Mouse (Mus musculus): ENCODE data around the gene 9930022D16Rik. TPM values are rescaled to one million over a fixed set of nuclear protein-coding genes. Genes with fewer than 3 reads are reported as not detected.

The 9930022D16Rik gene
- total and polyA plus RNA-seq, 2 experiments from 2014 or later = not detected

DNA sequence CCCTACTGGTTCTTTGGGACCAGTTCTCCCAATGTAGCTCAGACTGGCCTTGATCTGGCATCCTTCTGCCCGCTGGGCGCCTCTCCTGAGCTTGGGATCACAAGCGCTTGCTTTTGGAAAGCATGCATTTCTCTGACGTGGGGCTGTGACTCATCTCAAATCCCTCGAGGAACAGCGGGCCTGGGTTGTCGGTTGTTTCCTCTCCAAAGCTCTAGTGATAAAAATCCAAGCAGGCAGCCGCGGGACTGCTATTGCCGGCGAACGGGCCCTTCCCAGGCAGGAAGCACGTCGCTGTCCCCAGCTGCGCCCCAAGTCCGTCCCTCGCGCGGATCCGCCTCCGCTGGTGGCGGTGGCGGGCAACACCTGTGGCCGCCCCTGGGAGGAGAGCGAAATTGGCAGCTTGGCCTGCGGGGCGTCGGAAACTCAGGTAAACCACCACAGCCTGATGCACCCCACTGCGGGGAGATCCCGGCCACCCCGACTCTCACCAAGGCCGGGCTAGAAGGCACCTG is 26.2 kb downstream of the 9930022D16Rik start:
- DNase-seq = peak; percentile 75

DNA sequence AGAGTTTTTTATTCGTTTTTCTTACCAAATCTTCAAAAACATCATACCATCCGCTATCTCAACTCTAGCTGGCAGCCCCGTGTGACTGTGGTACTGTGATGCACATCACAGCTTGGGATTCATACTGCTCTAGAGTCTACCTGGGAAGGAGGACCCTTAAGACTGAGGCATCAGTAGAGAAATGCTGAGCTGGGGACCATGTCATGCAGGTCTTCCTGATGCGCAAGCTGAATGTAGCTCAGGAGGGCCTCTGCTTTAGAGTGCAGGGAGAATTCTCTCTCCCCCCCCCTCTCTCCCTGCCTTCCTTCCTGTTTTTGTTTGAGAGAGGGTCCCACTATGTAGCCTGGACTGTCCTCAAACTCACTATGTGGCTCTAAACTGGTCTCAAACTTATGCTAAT is 26.9 kb downstream of the 9930022D16Rik start:
- ATAC-seq (no peak), DNase-seq (no peak)
- H3K27ac ChIP-seq (ENCODE audit: low read depth, low read length) = no peak overlapping the region
- H3K9me3 ChIP-seq (ENCODE audit: low read length) = no peaks in the 10 kb centered on the region
- H3K36me3 ChIP-seq (ENCODE audit: insufficient read depth) = peaks cover 15% of the 10 kb centered on the region; the same call in 1 of the 2 replicates
- no peak overlapping the region; the same call in 1 of the 2 replicates for H3K4me2 ChIP-seq (ENCODE audit: low read depth)
- 0 out of 2 replicates have a peak, but pooled peaks cover 3% of the 10 kb centered on the region for H3K4me1 ChIP-seq (ENCODE audit: insufficient read depth)
- no peak overlapping the region for H3K4me3 ChIP-seq (ENCODE audit: low read depth, low read length)
- WGBS = 58% methylated on average over 4 of the region's 4 CpGs
- no peaks in the 10 kb centered on the region for H3K27me3 ChIP-seq (ENCODE audit: insufficient read depth, low read length)
- TF ChIP-seq CTCF (IDR thresholded peaks at IDR 0.05; ENCODE audit: low read depth) = no peak
- H3K9ac ChIP-seq = no peak overlapping the region

More for the DNA sequence above, 26.2 kb downstream of the 9930022D16Rik start:
- H3K4me1 ChIP-seq (ENCODE audit: insufficient read depth) = no peaks in the 10 kb centered on the region
- H3K4me3 ChIP-seq (ENCODE audit: low read depth, low read length) = peak overlapping the region; percentile 36
- 4% methylated on average over 32 of the region's 32 CpGs for WGBS
- H3K9ac ChIP-seq = peak overlapping the region; percentile 51
- peaks cover 21% of the 10 kb centered on the region for H3K36me3 ChIP-seq (ENCODE audit: insufficient read depth)
- no peaks in the 10 kb centered on the region for H3K27me3 ChIP-seq (ENCODE audit: insufficient read depth, low read length)
- 0 out of 2 replicates have a peak, but pooled peaks have one; percentile 1 for TF ChIP-seq CTCF (IDR thresholded peaks at IDR 0.05; ENCODE audit: low read depth)
- ATAC-seq = peak; percentile 76
- no peaks in the 10 kb centered on the region for H3K9me3 ChIP-seq (ENCODE audit: low read length)
- peak overlapping the region; percentile 63 for H3K4me2 ChIP-seq (ENCODE audit: low read depth)
- peak overlapping the region; percentile 0; the same call in 1 of the 2 replicates for H3K27ac ChIP-seq (ENCODE audit: low read depth, low read length)

DNA sequence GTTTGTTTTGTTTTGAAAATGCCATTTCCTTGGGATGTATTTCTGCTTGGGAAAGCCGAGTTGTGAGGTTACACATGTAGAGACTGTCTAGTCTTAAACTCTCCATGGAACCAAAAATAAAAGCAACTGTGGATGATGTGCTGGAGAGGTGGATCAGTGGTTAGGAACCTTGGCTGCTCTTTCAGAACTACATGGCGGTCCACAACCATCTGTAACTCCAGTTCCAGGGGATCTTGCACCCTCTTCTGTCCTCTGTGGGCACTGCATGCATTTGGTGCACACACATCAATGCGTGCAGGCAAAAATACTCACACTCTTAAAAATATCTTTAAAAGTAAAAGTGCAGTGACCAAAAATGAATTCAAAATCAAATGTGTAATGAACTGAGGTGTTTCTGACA is 27.4 kb downstream of the 9930022D16Rik start:
- TF ChIP-seq CTCF (IDR thresholded peaks at IDR 0.05; ENCODE audit: low read depth) = peak; percentile 75
- Histone ChIP-seq H3K4me2 (ENCODE audit: low read depth) (no peak overlapping the region), H3K4me1 (ENCODE audit: insufficient read depth) (0 out of 2 replicates have a peak, but pooled peaks cover 3% of the 10 kb centered on the region), H3K9ac (no peak overlapping the region), H3K36me3 (ENCODE audit: insufficient read depth) (peaks cover 12% of the 10 kb centered on the region; the same call in 1 of the 2 replicates), H3K9me3 (ENCODE audit: low read length) (no peaks in the 10 kb centered on the region), H3K27me3 (ENCODE audit: insufficient read depth, low read length) (no peaks in the 10 kb centered on the region), H3K4me3 (ENCODE audit: low read depth, low read length) (no peak overlapping the region), H3K27ac (ENCODE audit: low read depth, low read length) (no peak overlapping the region)
- DNase-seq (peak; percentile 59), ATAC-seq (peak; percentile 33; the same call in 1 of the 2 replicates)
- WGBS = 61% methylated on average over 3 of the region's 3 CpGs

DNA sequence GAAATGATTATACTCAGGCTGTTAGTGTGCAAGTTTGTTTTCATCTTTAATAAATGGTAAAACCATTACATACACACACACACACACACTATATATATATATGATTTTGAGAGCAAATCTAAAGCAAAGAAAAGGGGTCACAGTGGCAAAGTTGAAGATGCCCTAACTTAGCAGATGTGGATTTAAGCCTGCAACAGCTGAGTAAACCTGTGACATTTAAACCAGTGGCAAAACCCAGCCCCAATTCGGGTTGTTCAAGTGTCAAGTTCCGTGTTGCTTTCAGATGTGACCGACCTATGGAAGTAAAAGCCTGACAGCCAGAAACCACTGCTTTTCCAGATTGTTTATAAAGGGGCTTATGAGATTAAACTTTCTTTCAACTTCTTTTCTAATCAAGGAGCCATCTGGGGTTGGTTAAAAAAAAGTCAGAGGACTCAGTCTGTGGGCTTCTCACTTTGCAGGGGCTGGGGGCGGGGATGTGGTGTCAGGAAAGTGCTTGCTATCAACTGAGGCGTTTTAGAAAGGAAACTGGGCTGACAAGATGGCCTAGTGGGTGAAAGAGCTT is 28.5 kb downstream of the 9930022D16Rik start:
- Histone ChIP-seq H3K4me1 (ENCODE audit: insufficient read depth) (0 out of 2 replicates have a peak, but pooled peaks cover 3% of the 10 kb centered on the region), H3K27me3 (ENCODE audit: insufficient read depth, low read length) (no peaks in the 10 kb centered on the region), H3K9ac (no peak overlapping the region), H3K4me2 (ENCODE audit: low read depth) (no peak overlapping the region), H3K4me3 (ENCODE audit: low read depth, low read length) (no peak overlapping the region), H3K27ac (ENCODE audit: low read depth, low read length) (no peak overlapping the region), H3K9me3 (ENCODE audit: low read length) (no peaks in the 10 kb centered on the region), H3K36me3 (ENCODE audit: insufficient read depth) (peaks cover 8% of the 10 kb centered on the region; the same call in 1 of the 2 replicates)
- no peak for DNase-seq
- no peak for TF ChIP-seq CTCF (IDR thresholded peaks at IDR 0.05; ENCODE audit: low read depth)
- no peak for ATAC-seq
- WGBS = 72% methylated on average over 5 of the region's 5 CpGs

DNA sequence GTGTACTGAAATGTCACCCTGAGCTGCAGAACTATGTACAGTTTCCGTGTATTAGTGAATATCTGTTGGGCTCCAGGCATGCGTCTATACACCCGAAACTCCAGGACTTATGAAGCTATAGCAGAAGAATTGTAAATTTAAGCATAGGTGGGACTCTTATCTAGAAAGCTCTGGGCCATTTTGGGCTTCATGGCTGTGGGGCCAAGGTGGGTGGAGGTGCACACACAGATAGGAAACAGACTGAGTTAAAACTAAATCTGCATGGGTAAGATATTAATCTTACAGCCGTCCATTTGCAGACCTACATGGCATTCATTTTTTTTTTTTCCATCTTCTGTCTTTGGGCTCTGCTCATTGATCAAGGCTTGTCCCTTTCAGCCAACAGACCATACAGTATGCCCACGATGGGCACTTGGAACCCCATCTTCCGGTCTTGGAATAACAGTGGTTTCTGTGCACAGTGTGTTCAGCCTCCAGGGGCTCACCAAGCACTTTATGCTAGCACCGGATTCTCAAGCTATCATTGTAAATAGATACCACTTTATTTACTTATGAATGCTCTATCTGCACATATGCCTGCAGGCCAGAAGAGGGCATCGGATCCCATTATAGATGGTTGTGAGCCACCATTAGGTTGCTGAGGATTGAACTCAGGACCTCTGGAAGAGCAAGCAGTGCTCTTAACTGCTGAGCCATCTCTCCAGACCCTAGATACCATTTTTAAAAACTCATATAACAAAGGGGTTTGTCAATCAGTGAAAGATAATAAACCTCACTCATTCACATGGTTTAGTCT is 29.9 kb downstream of the 9930022D16Rik start:
- H3K4me1 ChIP-seq (ENCODE audit: insufficient read depth) = 0 out of 2 replicates have a peak, but pooled peaks cover 3% of the 10 kb centered on the region
- H3K27me3 ChIP-seq (ENCODE audit: insufficient read depth, low read length) = no peaks in the 10 kb centered on the region
- H3K4me2 ChIP-seq (ENCODE audit: low read depth) = no peak overlapping the region
- 92% methylated on average over 8 of the region's 8 CpGs for WGBS
- no peak for ATAC-seq
- no peak overlapping the region for H3K27ac ChIP-seq (ENCODE audit: low read depth, low read length)
- H3K36me3 ChIP-seq (ENCODE audit: insufficient read depth) = no peaks in the 10 kb centered on the region
- no peak overlapping the region for H3K4me3 ChIP-seq (ENCODE audit: low read depth, low read length)
- H3K9me3 ChIP-seq (ENCODE audit: low read length) = no peaks in the 10 kb centered on the region
- TF ChIP-seq CTCF (IDR thresholded peaks at IDR 0.05; ENCODE audit: low read depth) = no peak
- no peak for DNase-seq
- no peak overlapping the region for H3K9ac ChIP-seq

DNA sequence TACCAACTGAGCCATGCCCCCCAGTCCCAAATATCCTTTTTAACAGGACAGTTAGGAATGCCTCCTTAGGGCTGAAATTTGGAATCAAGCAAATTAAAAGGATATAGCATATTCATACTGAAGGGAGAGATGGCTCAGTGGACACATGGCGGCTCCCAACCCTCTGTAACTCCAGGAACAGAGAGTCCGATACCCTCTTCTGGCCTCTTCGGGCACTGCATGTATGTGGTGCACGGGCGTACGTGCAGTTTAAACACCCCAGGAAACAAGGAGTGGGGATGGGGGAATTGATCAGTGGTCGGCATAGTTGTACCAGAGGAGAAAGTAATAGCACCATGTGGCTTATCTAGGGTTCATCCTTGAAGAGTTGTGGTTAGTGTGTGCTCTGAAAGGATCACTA is 30.9 kb downstream of the 9930022D16Rik start:
- Histone ChIP-seq H3K27me3 (ENCODE audit: insufficient read depth, low read length) (no peaks in the 10 kb centered on the region), H3K4me3 (ENCODE audit: low read depth, low read length) (no peak overlapping the region), H3K9me3 (ENCODE audit: low read length) (no peaks in the 10 kb centered on the region), H3K4me1 (ENCODE audit: insufficient read depth) (0 out of 2 replicates have a peak, but pooled peaks cover 3% of the 10 kb centered on the region), H3K4me2 (ENCODE audit: low read depth) (no peak overlapping the region), H3K36me3 (ENCODE audit: insufficient read depth) (no peaks in the 10 kb centered on the region), H3K9ac (no peak overlapping the region), H3K27ac (ENCODE audit: low read depth, low read length) (no peak overlapping the region)
- no peak for ATAC-seq
- no peak for DNase-seq
- WGBS = 56% methylated on average over 7 of the region's 7 CpGs
- TF ChIP-seq CTCF (IDR thresholded peaks at IDR 0.05; ENCODE audit: low read depth) = peak; percentile 53

Data from forebrain, postnatal 0 days (tissue).